Mouse (Mus musculus) liver, embryonic 14.5 days (tissue): ENCODE results near the gene Dip2c. TPM values are rescaled to one million over a fixed set of nuclear protein-coding genes. Genes with fewer than 3 reads are reported as not detected.

Source experiments
- ATAC-seq: fragments of 200-750 bp; cut with Nextera tagmentation; 2 replicates; pipeline ENCODE4 v1.8.0; 2017; ENCODE audit warnings: moderate number of reproducible peaks, mild to moderate bottlenecking, moderate library complexity; ENCODE audit not compliant: insufficient read depth
- DNase-seq, 3 experiments: peaks; one replicate each; pipeline ENCODE4 v3.0.0-alpha.2; 2012 to 2013; ENCODE audit warnings: low read depth in 3 of 3, low spot score in 3 of 3
- H3K27ac ChIP-seq: fragments of 300-500 bp; sonication (generic); 2 replicates; pipeline ENCODE4 v1.5.1; 2014; ENCODE audit warnings: moderate library complexity, mild to moderate bottlenecking, control low read depth, inconsistent platforms
- H3K27me3 ChIP-seq: fragments of 300-500 bp; sonication (generic); 2 replicates; pipeline ENCODE4 v1.6.1; 2014; ENCODE audit warnings: mild to moderate bottlenecking, low read length, moderate library complexity; ENCODE audit not compliant: control insufficient read depth, insufficient read depth
- H3K36me3 ChIP-seq: fragments of 300-500 bp; sonication (generic); replicated peaks from 2 replicates; pipeline ENCODE4 v1.6.1; 2014; ENCODE audit warnings: low read depth; ENCODE audit not compliant: control insufficient read depth, insufficient read depth
- H3K4me1 ChIP-seq, 2 experiments: fragments of 200-500 bp in 1 of 2; fragments of 300-500 bp in 1 of 2; sonication (generic) in 1 of 2; replicated peaks; 2 replicates each; pipeline ENCODE4 v1.6.1; 2012 to 2014; ENCODE audit warnings: antibody characterized with exemption in 1 of 2, inconsistent platforms in 1 of 2, low read length in 1 of 2; ENCODE audit not compliant: control insufficient read depth in 2 of 2, insufficient read depth in 2 of 2
- H3K4me2 ChIP-seq: fragments of 300-500 bp; sonication (generic); 2 replicates; pipeline ENCODE4 v1.6.1; 2014; ENCODE audit warnings: low read depth, mild to moderate bottlenecking, control low read depth, moderate library complexity
- H3K4me3 ChIP-seq, 2 experiments: fragments of 200-500 bp in 1 of 2; fragments of 300-500 bp in 1 of 2; sonication (generic) in 1 of 2; 2 replicates each; pipeline ENCODE4 v1.5.1; 2012 to 2014; ENCODE audit warnings: low read depth in 2 of 2, low read length in 2 of 2, mild to moderate bottlenecking in 2 of 2, control low read depth in 1 of 2, inconsistent platforms in 1 of 2, moderate library complexity in 1 of 2; ENCODE audit not compliant: insufficient read depth in 1 of 2
- H3K9ac ChIP-seq: fragments of 300-500 bp; sonication (generic); replicated peaks from 2 replicates; pipeline ENCODE4 v1.6.1; 2014; ENCODE audit warnings: mild to moderate bottlenecking, control low read depth, moderate library complexity
- H3K9me3 ChIP-seq: fragments of 300-500 bp; sonication (generic); 2 replicates; pipeline ENCODE4 v1.6.1; 2016; ENCODE audit warnings: low read length, mixed read lengths; ENCODE audit not compliant: control insufficient read depth
- CTCF ChIP-seq: IDR thresholded peaks from 2 replicates; pipeline ENCODE4 v1.5.1; 2016; ENCODE audit warnings: antibody characterized with exemption, low read depth, control low read depth
- EP300 ChIP-seq: IDR thresholded peaks from 2 replicates; pipeline ENCODE4 v1.6.1; 2016; ENCODE audit warnings: antibody characterized with exemption, low read depth
- WGBS: fragments of 180-500 bp; shearing (Covaris S2); extraction: QIAGEN DNeasy Blood & Tissue Kit; methylation state at CpG from one replicate; pipeline ENCODE4 v1.1.7; 2014; ENCODE audit not compliant: insufficient replicate concordance; 5-methylcytosine and 5-hydroxymethylcytosine counted together
- polyA plus RNA-seq, 2 experiments: library from polyadenylated mRNA; depleted of rRNA in 1 of 2; stranded (reverse) in 1 of 2; unstranded in 1 of 2; fragments of >200 nt; fragmentation: Nextera tagmentation in 1 of 2; extraction: Ambion mirVana in 1 of 2; gene quantifications; 2 replicates each; pipeline versions ENCODE4 v1.2.1 to v1.2.3; 2012 to 2014

The Dip2c gene
- polyA plus RNA-seq, 2 experiments, result 0.46 to 0.55 TPM

GRCm38 (mm10) chr13:9388017-9388416, 111.7 kb downstream of the Dip2c start:
- no peak overlapping the region for H3K4me2 ChIP-seq
- TF ChIP-seq CTCF (no peak), EP300 (no peak)
- 18% methylated on average over 2 of the region's 2 CpGs for WGBS

GRCm38 (mm10) chr13:9389334-9389733, 113.0 kb downstream of the Dip2c start:
- DNase-seq (no peak), ATAC-seq (no peak)
- no peak overlapping the region for H3K9ac ChIP-seq
- H3K36me3 ChIP-seq, result no peaks in the 10 kb centered on the region
- H3K4me2 ChIP-seq, result no peak overlapping the region
- no peaks in the 10 kb centered on the region for H3K4me1 ChIP-seq
- 57% methylated on average over 1 of the region's 1 CpGs for WGBS
- H3K27ac ChIP-seq, result no peak overlapping the region
- no peak overlapping the region for H3K4me3 ChIP-seq
- TF ChIP-seq EP300, result no peak
- no peak for TF ChIP-seq CTCF
- H3K9me3 ChIP-seq, result no peaks in the 10 kb centered on the region
- no peaks in the 10 kb centered on the region for H3K27me3 ChIP-seq

More at GRCm38 (mm10) chr13:9388017-9388416, 111.7 kb downstream of the Dip2c start:
- no peaks in the 10 kb centered on the region for H3K36me3 ChIP-seq
- no peak overlapping the region for H3K4me3 ChIP-seq
- ATAC-seq (no peak), DNase-seq (no peak)
- H3K27ac ChIP-seq, result no peak overlapping the region
- H3K9ac ChIP-seq, result no peak overlapping the region
- no peaks in the 10 kb centered on the region for H3K27me3 ChIP-seq
- H3K9me3 ChIP-seq, result no peaks in the 10 kb centered on the region
- no peaks in the 10 kb centered on the region for H3K4me1 ChIP-seq

GRCm38 (mm10) chr13:9390204-9390804, 114.0 kb downstream of the Dip2c start:
- TF ChIP-seq EP300 (no peak), CTCF (no peak)
- no peak overlapping the region for H3K27ac ChIP-seq
- no peak overlapping the region for H3K4me3 ChIP-seq
- H3K9ac ChIP-seq, result no peak overlapping the region
- ATAC-seq, result no peak
- H3K36me3 ChIP-seq, result no peaks in the 10 kb centered on the region
- no peaks in the 10 kb centered on the region for H3K4me1 ChIP-seq
- H3K27me3 ChIP-seq, result no peaks in the 10 kb centered on the region
- no peak for DNase-seq
- no peaks in the 10 kb centered on the region for H3K9me3 ChIP-seq
- WGBS, result 59% methylated on average over 5 of the region's 5 CpGs
- no peak overlapping the region for H3K4me2 ChIP-seq

- Histone ChIP-seq H3K4me2 (no peak overlapping the region), H3K4me1 (no peaks in the 10 kb centered on the region), H3K27ac (no peak overlapping the region), H3K27me3 (no peaks in the 10 kb centered on the region), H3K4me3 (no peak overlapping the region), H3K36me3 (no peaks in the 10 kb centered on the region), H3K9me3 (no peaks in the 10 kb centered on the region), H3K9ac (no peak overlapping the region)
- 45% methylated on average over 3 of the region's 3 CpGs for WGBS
- no peak for ATAC-seq
- DNase-seq, result no peak
- TF ChIP-seq EP300 (no peak), CTCF (no peak)
Measured at GRCm38 (mm10) chr13:9393470-9393869, 117.1 kb downstream of the Dip2c start.

- H3K9ac ChIP-seq, result no peak overlapping the region
- ATAC-seq (no peak), DNase-seq (no peak)
- no peak overlapping the region for H3K4me2 ChIP-seq
- H3K4me3 ChIP-seq, result no peak overlapping the region
- TF ChIP-seq EP300, result no peak
- no peak for TF ChIP-seq CTCF
- H3K4me1 ChIP-seq, result no peaks in the 10 kb centered on the region
- H3K9me3 ChIP-seq, result no peaks in the 10 kb centered on the region
- H3K27me3 ChIP-seq, result no peaks in the 10 kb centered on the region
- H3K36me3 ChIP-seq, result no peaks in the 10 kb centered on the region
- WGBS, result 52% methylated on average over 1 of the region's 1 CpGs
- H3K27ac ChIP-seq, result no peak overlapping the region
Measured at GRCm38 (mm10) chr13:9395286-9395685, 119.0 kb downstream of the Dip2c start.
